Mouse (Mus musculus) C2C12 (cell line): ENCODE data around the gene Pld2.

ENCODE experiments used
- CEBPB ChIP-seq: IDR thresholded peaks from one replicate; pipeline ENCODE4 v1.6.1; 2011; ENCODE audit warnings: low read depth, mild to moderate bottlenecking, control low read depth, moderate library complexity
- CTCF ChIP-seq: IDR thresholded peaks from one replicate; pipeline ENCODE4 v1.5.1; 2011; ENCODE audit not compliant: control insufficient read depth, insufficient read depth, insufficient read length
- FOSL1 ChIP-seq: IDR thresholded peaks from one replicate; pipeline ENCODE4 v1.8.0; 2011; ENCODE audit warnings: mild to moderate bottlenecking, low read length; ENCODE audit not compliant: poor library complexity, insufficient read depth, severe bottlenecking
- MAX ChIP-seq: IDR thresholded peaks from one replicate; pipeline ENCODE4 v1.6.1; 2011; ENCODE audit warnings: mild to moderate bottlenecking, control low read depth
- MYOD1 ChIP-seq: IDR thresholded peaks from one replicate; pipeline ENCODE4 v1.6.1; 2011; ENCODE audit warnings: low read depth; ENCODE audit not compliant: control insufficient read depth, insufficient read length
- MYOG ChIP-seq: IDR thresholded peaks from one replicate; pipeline ENCODE4 v1.6.1; 2011; ENCODE audit not compliant: control insufficient read depth, insufficient read length; ENCODE audit errors: extremely low read depth
- USF1 ChIP-seq: IDR thresholded peaks from one replicate; pipeline ENCODE4 v1.6.1; 2011; ENCODE audit warnings: low read depth, mild to moderate bottlenecking, control low read depth, moderate library complexity

- TF ChIP-seq CTCF (no peak), USF1 (no peak), MYOD1 (no peak), MYOG (no peak), MAX (no peak), CEBPB (no peak), FOSL1 (no peak)
Observed at GRCm38 (mm10) chr11:70596094-70596493, 56.2 kb downstream of the Pld2 start.
